Mouse (Mus musculus): ENCODE measurements at regions not wholly inside any gene's neighbourhood (a gene's known extent, or its start where the extent isn't known, plus 50 kb on each side); places are given as distances from the start of the nearest gene placed in this dataset.

GRCm38 (mm10) chr11:113028235-113028919 lies 246.4 kb downstream of the Sox9 start:
- WGBS: 73% methylated on average over 8 of the region's 8 CpGs
- no peak for DNase-seq
- TF ChIP-seq POLR2A (IDR thresholded peaks at IDR 0.05; ENCODE audit: borderline replicate concordance, extremely low read depth, low read depth, low read length) (no peak), CTCF (IDR thresholded peaks at IDR 0.05; ENCODE audit: insufficient read depth, low read length) (no peak)
- Histone ChIP-seq H3K4me3 (replicated peaks; ENCODE audit: extremely low read depth, low read depth, low read length) (no peak overlapping the region), H3K4me1 (ENCODE audit: control insufficient read depth, insufficient read depth, low read length) (no peaks in the 10 kb centered on the region)

GRCm38 (mm10) chr11:113031405-113031804 lies 249.4 kb downstream of the Sox9 start:
- Histone ChIP-seq H3K4me1 (ENCODE audit: control insufficient read depth, insufficient read depth, low read length) (no peaks in the 10 kb centered on the region), H3K4me3 (replicated peaks; ENCODE audit: extremely low read depth, low read depth, low read length) (no peak overlapping the region)
- WGBS: 84% methylated on average over 8 of the region's 8 CpGs
- DNase-seq: no peak
- TF ChIP-seq CTCF (IDR thresholded peaks at IDR 0.05; ENCODE audit: insufficient read depth, low read length) (no peak), POLR2A (IDR thresholded peaks at IDR 0.05; ENCODE audit: borderline replicate concordance, extremely low read depth, low read depth, low read length) (no peak)

DNA sequence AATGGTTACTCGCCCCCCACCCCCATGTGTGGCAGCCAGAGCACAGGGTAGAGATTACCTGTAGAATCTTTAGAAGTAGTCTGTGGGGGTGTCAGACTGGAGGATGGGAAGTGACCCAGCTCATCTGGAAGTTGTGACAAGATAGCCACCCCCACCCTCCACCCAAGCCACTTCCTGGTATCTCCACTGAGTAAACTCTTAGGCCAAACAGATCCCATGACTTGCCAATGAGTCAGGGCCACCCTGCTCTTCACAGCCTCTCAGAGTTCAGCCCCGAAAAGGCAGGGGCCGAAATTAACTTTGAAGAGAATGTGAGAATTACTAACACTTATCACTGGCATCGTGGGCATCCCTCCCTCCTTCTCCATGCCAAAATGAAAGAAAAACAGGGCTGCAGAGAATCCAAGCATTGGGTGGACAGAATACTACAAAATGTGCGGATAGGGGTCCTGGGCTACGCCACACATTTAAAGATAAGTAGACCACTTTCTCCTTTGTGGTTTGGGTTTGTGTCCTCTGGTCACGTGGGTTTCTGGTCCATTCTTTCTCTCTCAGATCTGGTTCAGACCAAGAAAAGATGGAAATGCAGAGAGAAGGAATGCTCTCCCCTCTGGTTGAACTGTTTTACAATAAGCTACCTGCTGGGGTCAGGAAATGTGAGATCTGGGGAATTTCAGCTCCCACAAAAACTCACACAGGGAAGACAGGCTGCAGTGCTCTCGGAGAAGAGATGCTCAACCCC lies 250.6 kb downstream of the Sox9 start:
- no peaks in the 10 kb centered on the region for H3K4me1 ChIP-seq (ENCODE audit: control insufficient read depth, insufficient read depth, low read length)
- no peak for DNase-seq
- no peak for TF ChIP-seq CTCF (IDR thresholded peaks at IDR 0.05; ENCODE audit: insufficient read depth, low read length)
- no peak for TF ChIP-seq POLR2A (IDR thresholded peaks at IDR 0.05; ENCODE audit: borderline replicate concordance, extremely low read depth, low read depth, low read length)
- no peak overlapping the region for H3K4me3 ChIP-seq (replicated peaks; ENCODE audit: extremely low read depth, low read depth, low read length)
- WGBS: 83% methylated on average over 8 of the region's 8 CpGs

GRCm38 (mm10) chr11:113034911-113035310 lies 252.9 kb downstream of the Sox9 start:
- Histone ChIP-seq H3K4me1 (ENCODE audit: control insufficient read depth, insufficient read depth, low read length) (no peaks in the 10 kb centered on the region), H3K4me3 (replicated peaks; ENCODE audit: extremely low read depth, low read depth, low read length) (no peak overlapping the region)
- 92% methylated on average over 13 of the region's 13 CpGs for WGBS
- TF ChIP-seq POLR2A (IDR thresholded peaks at IDR 0.05; ENCODE audit: borderline replicate concordance, extremely low read depth, low read depth, low read length): no peak
- no peak for TF ChIP-seq CTCF (IDR thresholded peaks at IDR 0.05; ENCODE audit: insufficient read depth, low read length)
- no peak for DNase-seq

GRCm38 (mm10) chr11:113037736-113038135 lies 255.7 kb downstream of the Sox9 start:
- no peak overlapping the region for H3K4me3 ChIP-seq (replicated peaks; ENCODE audit: extremely low read depth, low read depth, low read length)
- TF ChIP-seq POLR2A (IDR thresholded peaks at IDR 0.05; ENCODE audit: borderline replicate concordance, extremely low read depth, low read depth, low read length): no peak
- no peak for TF ChIP-seq CTCF (IDR thresholded peaks at IDR 0.05; ENCODE audit: insufficient read depth, low read length)
- no peak for DNase-seq
- 80% methylated on average over 4 of the region's 4 CpGs for WGBS
- H3K4me1 ChIP-seq (ENCODE audit: control insufficient read depth, insufficient read depth, low read length): no peaks in the 10 kb centered on the region

DNA sequence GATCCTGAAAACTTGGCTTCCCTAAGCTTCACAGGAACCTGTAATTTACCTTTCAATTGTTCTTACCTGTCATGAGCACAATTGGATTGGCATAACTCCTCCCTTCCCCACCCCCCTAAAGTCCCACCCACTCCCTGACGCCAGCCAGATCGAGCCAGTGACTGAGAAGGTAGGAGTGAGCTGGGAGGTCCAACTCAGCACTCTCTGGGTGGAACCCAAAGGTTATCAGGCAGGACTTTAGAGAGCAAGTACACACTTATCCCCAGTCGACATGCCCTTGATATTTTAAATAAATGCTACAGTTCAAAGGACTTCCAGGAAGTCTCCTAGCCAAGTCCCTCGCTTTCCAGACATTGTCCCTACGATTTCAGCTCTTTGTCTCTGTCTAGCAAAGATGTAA lies 260.7 kb downstream of the Sox9 start:
- Histone ChIP-seq H3K4me1 (ENCODE audit: control insufficient read depth, insufficient read depth, low read length) (peaks cover 5% of the 10 kb centered on the region), H3K4me3 (replicated peaks; ENCODE audit: extremely low read depth, low read depth, low read length) (no peak overlapping the region)
- 32% methylated on average over 5 of the region's 5 CpGs for WGBS
- TF ChIP-seq CTCF (IDR thresholded peaks at IDR 0.05; ENCODE audit: insufficient read depth, low read length) (no peak), POLR2A (IDR thresholded peaks at IDR 0.05; ENCODE audit: borderline replicate concordance, extremely low read depth, low read depth, low read length) (no peak)
- DNase-seq: no peak

GRCm38 (mm10) chr11:113046200-113047051 lies 264.4 kb downstream of the Sox9 start:
- no peak for DNase-seq
- Histone ChIP-seq H3K4me1 (ENCODE audit: control insufficient read depth, insufficient read depth, low read length) (peaks cover 5% of the 10 kb centered on the region), H3K4me3 (replicated peaks; ENCODE audit: extremely low read depth, low read depth, low read length) (no peak overlapping the region)
- 57% methylated on average over 20 of the region's 20 CpGs for WGBS
- no peak for TF ChIP-seq CTCF (IDR thresholded peaks at IDR 0.05; ENCODE audit: insufficient read depth, low read length)
- no peak for TF ChIP-seq POLR2A (IDR thresholded peaks at IDR 0.05; ENCODE audit: borderline replicate concordance, extremely low read depth, low read depth, low read length)

GRCm38 (mm10) chr11:113048158-113048557 lies 266.1 kb downstream of the Sox9 start:
- Histone ChIP-seq H3K4me1 (ENCODE audit: control insufficient read depth, insufficient read depth, low read length) (peaks cover 5% of the 10 kb centered on the region), H3K4me3 (replicated peaks; ENCODE audit: extremely low read depth, low read depth, low read length) (no peak overlapping the region)
- no peak for DNase-seq
- 56% methylated on average over 7 of the region's 7 CpGs for WGBS
- TF ChIP-seq POLR2A (IDR thresholded peaks at IDR 0.05; ENCODE audit: borderline replicate concordance, extremely low read depth, low read depth, low read length): no peak
- no peak for TF ChIP-seq CTCF (IDR thresholded peaks at IDR 0.05; ENCODE audit: insufficient read depth, low read length)

GRCm38 (mm10) chr11:113049593-113049992 lies 267.6 kb downstream of the Sox9 start:
- 75% methylated on average over 8 of the region's 8 CpGs for WGBS

More at GRCm38 (mm10) chr11:113049593-113049992, 267.6 kb downstream of the Sox9 start:
- H3K4me1 ChIP-seq (ENCODE audit: control insufficient read depth, insufficient read depth, low read length): no peaks in the 10 kb centered on the region
- no peak for DNase-seq
- no peak for TF ChIP-seq CTCF (IDR thresholded peaks at IDR 0.05; ENCODE audit: insufficient read depth, low read length)
- no peak for TF ChIP-seq POLR2A (IDR thresholded peaks at IDR 0.05; ENCODE audit: borderline replicate concordance, extremely low read depth, low read depth, low read length)
- no peak overlapping the region for H3K4me3 ChIP-seq (replicated peaks; ENCODE audit: extremely low read depth, low read depth, low read length)
